Mouse (Mus musculus): ENCODE results near the gene Pygb. TPM values are rescaled to one million over a fixed set of nuclear protein-coding genes. Genes with fewer than 3 reads are reported as not detected.

Gene Pygb
- polyA plus RNA-seq, 1 experiment from 2014 or later: 111 TPM

DNA sequence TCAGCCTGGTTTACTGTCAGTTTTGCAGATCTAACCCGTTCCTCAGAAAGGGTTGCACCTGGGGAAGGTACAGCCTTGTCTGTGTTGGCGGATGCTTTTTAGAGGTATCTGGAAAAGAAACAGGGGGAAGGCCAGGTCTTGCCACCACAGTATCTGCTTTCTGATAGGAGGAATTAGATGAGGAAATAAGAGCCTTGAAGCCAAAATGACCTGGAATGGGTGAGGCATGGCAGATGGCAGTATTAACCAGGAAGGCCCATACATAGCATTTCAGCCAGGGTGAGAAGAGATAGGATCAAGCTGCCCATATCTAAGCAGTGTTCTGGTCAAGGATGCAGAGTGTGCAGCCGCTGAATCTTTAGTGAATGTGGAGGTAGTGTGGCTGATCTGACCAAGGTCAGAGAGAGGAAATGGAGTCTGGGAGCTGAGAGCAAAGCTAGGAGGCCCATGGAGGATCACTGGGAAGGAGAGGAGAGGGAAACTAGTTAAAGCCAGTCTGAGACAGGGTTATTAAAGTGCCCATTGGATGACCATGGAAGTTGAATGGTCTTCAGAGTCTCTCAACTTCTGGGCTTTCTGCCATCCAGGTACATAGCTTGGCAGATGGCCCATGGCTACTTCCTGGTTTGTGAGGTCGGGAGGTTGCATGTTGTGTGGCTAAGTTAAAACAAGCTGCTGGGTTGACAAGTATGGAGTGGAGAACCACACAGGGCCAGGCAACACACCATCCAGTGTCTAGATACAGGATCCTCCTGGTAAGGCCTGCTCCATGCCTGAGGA is 20.3 kb upstream of the Pygb start:
- Histone ChIP-seq H3K27ac (peak overlapping the region; percentile 39; the same call in 1 of the 2 replicates), H3K36me3 (replicated peaks) (peaks cover 29% of the 10 kb centered on the region; the same call in 1 of the 2 replicates), H3K4me1 (0 out of 2 replicates have a peak, but pooled peaks cover 5% of the 10 kb centered on the region), H3K9ac (no peak overlapping the region), H3K9me3 (no peaks in the 10 kb centered on the region), H3K4me3 (no peak overlapping the region), H3K27me3 (replicated peaks) (no peaks in the 10 kb centered on the region), H3K4me2 (no peak overlapping the region)
- ATAC-seq (replicated peaks): no peak
- WGBS: 83% methylated on average over 4 of the region's 4 CpGs

GRCm38 (mm10) chr2:150768678-150769077 is 17.9 kb upstream of the Pygb start:
- no peak overlapping the region for H3K4me3 ChIP-seq
- no peaks in the 10 kb centered on the region for H3K27me3 ChIP-seq (replicated peaks)
- H3K4me1 ChIP-seq: 0 out of 2 replicates have a peak, but pooled peaks cover 5% of the 10 kb centered on the region
- no peaks in the 10 kb centered on the region for H3K9me3 ChIP-seq
- no peak for ATAC-seq (replicated peaks)
- peaks cover 16% of the 10 kb centered on the region; the same call in 1 of the 2 replicates for H3K36me3 ChIP-seq (replicated peaks)
- no peak overlapping the region for H3K27ac ChIP-seq
- 95% methylated on average over 1 of the region's 1 CpGs for WGBS
- H3K9ac ChIP-seq: no peak overlapping the region
- no peak overlapping the region for H3K4me2 ChIP-seq

DNA sequence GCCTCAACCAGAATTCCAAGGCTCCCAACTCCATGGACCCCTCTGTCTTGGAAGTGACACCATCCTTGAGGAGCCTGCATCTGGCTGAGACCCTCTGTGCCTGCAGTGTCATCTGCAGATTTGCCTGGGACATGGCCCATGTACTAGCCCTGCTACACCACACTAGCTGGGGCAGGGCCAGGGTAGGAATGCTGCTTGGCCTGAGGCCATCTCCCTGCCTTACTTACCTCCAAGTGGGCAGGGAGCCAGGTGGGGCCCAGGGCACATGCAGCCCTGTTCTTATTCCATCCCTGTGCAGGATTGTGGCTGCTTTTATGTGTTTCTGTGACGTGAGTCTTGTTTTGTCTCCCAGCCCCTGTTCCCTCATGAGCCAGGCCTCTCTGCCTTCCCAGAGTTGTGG is 15.8 kb upstream of the Pygb start:
- H3K27me3 ChIP-seq (replicated peaks): no peaks in the 10 kb centered on the region
- peaks cover 16% of the 10 kb centered on the region; the same call in 1 of the 2 replicates for H3K36me3 ChIP-seq (replicated peaks)
- no peak overlapping the region for H3K4me2 ChIP-seq
- H3K9ac ChIP-seq: no peak overlapping the region
- H3K27ac ChIP-seq: no peak overlapping the region; the same call in 1 of the 2 replicates
- no peak overlapping the region for H3K4me3 ChIP-seq
- H3K9me3 ChIP-seq: no peaks in the 10 kb centered on the region
- peak; percentile 53 for ATAC-seq (replicated peaks)
- 0 out of 2 replicates have a peak, but pooled peaks cover 5% of the 10 kb centered on the region for H3K4me1 ChIP-seq
- 62% methylated on average over 1 of the region's 1 CpGs for WGBS

DNA sequence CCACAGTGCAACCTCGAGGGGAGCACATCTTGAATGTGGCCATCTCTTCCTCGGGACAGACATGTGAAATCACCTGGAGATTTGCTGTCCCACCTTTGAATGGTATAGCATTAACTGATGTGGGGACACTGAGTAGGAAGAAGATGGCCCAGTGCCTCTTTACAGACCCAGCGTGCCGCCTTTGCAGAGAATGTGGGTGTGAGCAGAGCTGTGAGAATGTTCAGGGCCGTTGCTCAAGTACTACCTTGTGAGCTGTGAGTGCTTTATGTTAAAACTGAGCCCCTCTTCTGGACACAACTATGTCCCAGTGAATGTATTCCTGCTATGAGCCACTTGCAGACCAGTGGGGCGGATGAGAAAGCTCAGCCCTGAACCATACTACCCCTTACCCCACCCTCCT is 15.4 kb upstream of the Pygb start:
- 89% methylated on average over 6 of the region's 6 CpGs for WGBS
- ATAC-seq (replicated peaks): 0 out of 2 replicates have a peak, but pooled peaks have one; percentile 9

DNA sequence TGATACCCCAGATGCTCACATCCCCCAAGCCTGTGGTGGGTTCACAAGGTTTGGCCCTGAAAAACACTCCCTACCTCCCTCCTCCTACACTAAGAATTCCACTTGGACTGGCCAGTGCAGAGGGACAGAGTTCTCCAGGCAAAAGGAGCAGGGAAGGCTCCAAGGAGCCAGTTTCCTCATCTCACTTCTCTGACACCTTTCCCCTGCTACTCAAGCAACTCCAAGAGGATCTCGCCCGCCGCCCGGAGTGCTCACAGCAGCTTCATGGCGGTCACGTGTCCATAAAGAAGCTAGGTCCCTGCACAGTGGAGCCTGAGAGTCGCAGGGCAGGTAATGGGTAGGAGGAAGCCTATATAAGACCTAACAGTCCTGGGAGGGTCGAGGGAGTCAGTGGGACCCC is 14.5 kb upstream of the Pygb start:
- H3K9ac ChIP-seq: no peak overlapping the region
- H3K4me3 ChIP-seq: no peak overlapping the region
- peaks cover 11% of the 10 kb centered on the region; the same call in 1 of the 2 replicates for H3K36me3 ChIP-seq (replicated peaks)
- ATAC-seq (replicated peaks): no peak
- WGBS: 91% methylated on average over 8 of the region's 8 CpGs
- 0 out of 2 replicates have a peak, but pooled peaks cover 5% of the 10 kb centered on the region for H3K4me1 ChIP-seq
- no peaks in the 10 kb centered on the region for H3K9me3 ChIP-seq
- H3K4me2 ChIP-seq: no peak overlapping the region
- H3K27ac ChIP-seq: no peak overlapping the region
- no peaks in the 10 kb centered on the region for H3K27me3 ChIP-seq (replicated peaks)

More for the DNA sequence above, 15.4 kb upstream of the Pygb start:
- no peak overlapping the region for H3K4me2 ChIP-seq
- no peaks in the 10 kb centered on the region for H3K9me3 ChIP-seq
- 0 out of 2 replicates have a peak, but pooled peaks cover 5% of the 10 kb centered on the region for H3K4me1 ChIP-seq
- H3K9ac ChIP-seq: no peak overlapping the region
- H3K27me3 ChIP-seq (replicated peaks): no peaks in the 10 kb centered on the region
- no peak overlapping the region for H3K27ac ChIP-seq
- no peak overlapping the region for H3K4me3 ChIP-seq
- peaks cover 16% of the 10 kb centered on the region; the same call in 1 of the 2 replicates for H3K36me3 ChIP-seq (replicated peaks)

- no peak overlapping the region for H3K9ac ChIP-seq
- ATAC-seq (replicated peaks): no peak
Observed at GRCm38 (mm10) chr2:150772466-150773119, 13.9 kb upstream of the Pygb start.

GRCm38 (mm10) chr2:150782801-150783200 is 3.7 kb upstream of the Pygb start:
- ATAC-seq (replicated peaks): no peak

More at GRCm38 (mm10) chr2:150772466-150773119, 13.9 kb upstream of the Pygb start:
- 0 out of 2 replicates have a peak, but pooled peaks cover 5% of the 10 kb centered on the region for H3K4me1 ChIP-seq
- H3K9me3 ChIP-seq: no peaks in the 10 kb centered on the region
- peaks cover 6% of the 10 kb centered on the region; the same call in 1 of the 2 replicates for H3K36me3 ChIP-seq (replicated peaks)
- WGBS: 74% methylated on average over 10 of the region's 10 CpGs
- no peak overlapping the region for H3K27ac ChIP-seq
- no peak overlapping the region for H3K4me3 ChIP-seq
- H3K27me3 ChIP-seq (replicated peaks): no peaks in the 10 kb centered on the region
- no peak overlapping the region for H3K4me2 ChIP-seq

GRCm38 (mm10) chr2:150787234-150787771 is 768 bp downstream of the Pygb start:
- H3K4me2 ChIP-seq: peak overlapping the region; percentile 91
- peak overlapping the region; percentile 75 for H3K9ac ChIP-seq
- under 1% methylated on average over 23 of the region's 23 CpGs for WGBS
- H3K27me3 ChIP-seq (replicated peaks): 0 out of 2 replicates have a peak, but pooled peaks cover 2% of the 10 kb centered on the region
- no peak overlapping the region for H3K27ac ChIP-seq
- H3K9me3 ChIP-seq: no peaks in the 10 kb centered on the region
- H3K36me3 ChIP-seq (replicated peaks): no peaks in the 10 kb centered on the region
- peaks cover 24% of the 10 kb centered on the region for H3K4me1 ChIP-seq
- peak; percentile 70 for ATAC-seq (replicated peaks)
- peak overlapping the region; percentile 81 for H3K4me3 ChIP-seq

More at GRCm38 (mm10) chr2:150782801-150783200, 3.7 kb upstream of the Pygb start:
- WGBS: 74% methylated on average over 2 of the region's 2 CpGs
- 0 out of 2 replicates have a peak, but pooled peaks cover 2% of the 10 kb centered on the region for H3K27me3 ChIP-seq (replicated peaks)
- H3K36me3 ChIP-seq (replicated peaks): no peaks in the 10 kb centered on the region
- H3K9me3 ChIP-seq: no peaks in the 10 kb centered on the region
- no peak overlapping the region for H3K4me3 ChIP-seq
- H3K27ac ChIP-seq: no peak overlapping the region
- H3K4me1 ChIP-seq: peaks cover 9% of the 10 kb centered on the region
- no peak overlapping the region for H3K9ac ChIP-seq
- no peak overlapping the region for H3K4me2 ChIP-seq

DNA sequence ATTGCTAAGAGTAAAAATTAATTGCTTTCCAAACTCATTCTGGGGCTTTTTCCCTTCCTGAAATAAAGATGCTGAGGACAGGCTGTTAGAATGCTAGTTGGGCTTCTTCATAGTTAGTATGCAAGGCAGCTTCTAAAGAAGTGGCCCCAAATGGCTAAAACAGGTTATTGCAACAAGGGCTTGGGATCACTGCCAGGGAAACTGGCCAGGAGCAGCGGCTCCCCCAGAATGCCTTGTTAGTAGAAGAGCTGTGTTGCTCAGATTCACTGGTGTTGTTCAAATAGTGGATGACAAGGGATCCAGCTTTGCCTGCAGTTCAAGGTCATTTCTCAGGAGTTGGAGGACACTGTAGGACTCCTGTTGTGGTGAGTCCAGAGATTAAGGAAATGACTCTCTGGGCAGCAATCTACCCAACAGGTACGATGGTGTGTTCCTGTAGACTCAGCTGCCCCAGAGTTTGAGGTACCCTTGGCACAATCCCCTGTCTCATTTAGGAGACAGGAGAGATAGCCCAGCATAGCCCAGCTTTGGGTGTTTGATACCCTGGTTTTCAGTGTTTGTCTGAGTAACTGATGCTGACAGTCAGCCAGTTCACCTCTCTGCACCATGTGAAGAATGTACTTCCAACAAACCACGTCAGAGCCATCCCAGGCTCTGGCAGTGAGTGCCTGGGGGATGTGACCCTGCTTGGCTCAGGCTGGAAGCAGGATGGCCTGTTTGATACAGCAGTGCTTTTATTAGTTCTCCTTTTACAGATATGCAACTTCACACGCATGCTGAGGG is 2.4 kb downstream of the Pygb start:
- Histone ChIP-seq H3K9me3 (no peaks in the 10 kb centered on the region), H3K9ac (no peak overlapping the region; the same call in 1 of the 2 replicates), H3K4me3 (peak overlapping the region; percentile 6; the same call in 1 of the 2 replicates), H3K4me1 (peaks cover 24% of the 10 kb centered on the region), H3K27ac (0 out of 2 replicates have a peak overlapping the region, but pooled peaks have one; percentile 2), H3K4me2 (peak overlapping the region; percentile 26), H3K36me3 (replicated peaks) (no peaks in the 10 kb centered on the region), H3K27me3 (replicated peaks) (0 out of 2 replicates have a peak, but pooled peaks cover 2% of the 10 kb centered on the region)
- ATAC-seq (replicated peaks): no peak
- 55% methylated on average over 4 of the region's 4 CpGs for WGBS

GRCm38 (mm10) chr2:150793320-150793719 is 6.8 kb downstream of the Pygb start:
- Histone ChIP-seq H3K27ac (no peak overlapping the region), H3K36me3 (replicated peaks) (peaks cover 3% of the 10 kb centered on the region), H3K4me2 (no peak overlapping the region), H3K9me3 (no peaks in the 10 kb centered on the region), H3K9ac (no peak overlapping the region), H3K4me3 (no peak overlapping the region), H3K4me1 (peaks cover 9% of the 10 kb centered on the region), H3K27me3 (replicated peaks) (no peaks in the 10 kb centered on the region)
- 83% methylated on average over 4 of the region's 4 CpGs for WGBS
- ATAC-seq (replicated peaks): no peak

- WGBS: 86% methylated on average over 7 of the region's 7 CpGs
Observed at GRCm38 (mm10) chr2:150798084-150798483, 11.5 kb downstream of the Pygb start.

More at GRCm38 (mm10) chr2:150798084-150798483, 11.5 kb downstream of the Pygb start:
- no peak for ATAC-seq (replicated peaks)
- no peak overlapping the region for H3K4me2 ChIP-seq
- peaks cover 18% of the 10 kb centered on the region for H3K36me3 ChIP-seq (replicated peaks)
- no peak overlapping the region for H3K9ac ChIP-seq
- H3K27me3 ChIP-seq (replicated peaks): no peaks in the 10 kb centered on the region
- no peak overlapping the region for H3K4me3 ChIP-seq
- H3K9me3 ChIP-seq: no peaks in the 10 kb centered on the region
- no peaks in the 10 kb centered on the region for H3K4me1 ChIP-seq
- H3K27ac ChIP-seq: no peak overlapping the region
